Mouse (Mus musculus) neural tube, embryonic 15.5 days (tissue): ENCODE measurements around the gene Hid1. TPM values are rescaled to one million over a fixed set of nuclear protein-coding genes. Genes with fewer than 3 reads are reported as not detected.

Source experiments
- ATAC-seq: fragments of 200-750 bp; cut with Nextera tagmentation; 2 replicates; pipeline ENCODE4 v1.8.0; 2017; ENCODE audit warnings: mild to moderate bottlenecking, moderate TSS enrichment, moderate library complexity; ENCODE audit not compliant: low FRiP score
- H3K27ac ChIP-seq: fragments of 300-500 bp; sonication (generic); replicated peaks from 2 replicates; pipeline ENCODE4 v1.5.1; 2015; ENCODE audit warnings: mild to moderate bottlenecking, inconsistent platforms
- H3K27me3 ChIP-seq: fragments of 300-500 bp; sonication (generic); replicated peaks from 2 replicates; pipeline ENCODE4 v1.6.1; 2015; ENCODE audit warnings: inconsistent platforms
- H3K36me3 ChIP-seq: fragments of 300-500 bp; sonication (generic); 2 replicates; pipeline ENCODE4 v1.6.1; 2015; ENCODE audit warnings: inconsistent platforms
- H3K4me1 ChIP-seq: fragments of 300-500 bp; sonication (generic); 2 replicates; pipeline ENCODE4 v1.6.1; 2015; ENCODE audit warnings: inconsistent platforms
- H3K4me2 ChIP-seq: fragments of 300-500 bp; sonication (generic); 2 replicates; pipeline ENCODE4 v1.6.1; 2015; ENCODE audit warnings: inconsistent platforms, mild to moderate bottlenecking, moderate library complexity
- H3K4me3 ChIP-seq: fragments of 300-500 bp; sonication (generic); replicated peaks from 2 replicates; pipeline ENCODE4 v1.5.1; 2015; ENCODE audit warnings: mild to moderate bottlenecking, inconsistent platforms
- H3K9ac ChIP-seq: fragments of 300-500 bp; sonication (generic); replicated peaks from 2 replicates; pipeline ENCODE4 v1.6.1; 2015; ENCODE audit warnings: mild to moderate bottlenecking, inconsistent platforms
- H3K9me3 ChIP-seq: fragments of 300-500 bp; sonication (generic); replicated peaks from 2 replicates; pipeline ENCODE4 v1.6.1; 2016; ENCODE audit warnings: inconsistent platforms
- WGBS: fragments of 180-500 bp; shearing (Covaris S2); methylation state at CpG from one replicate; pipeline ENCODE4 v1.1.7; 2015; ENCODE audit warnings: mixed read lengths; 5-methylcytosine and 5-hydroxymethylcytosine counted together
- polyA plus RNA-seq: library from polyadenylated mRNA; unstranded; fragments of >200 nt; fragmentation: Nextera tagmentation; extraction: Ambion mirVana; gene quantifications from 2 replicates; pipeline ENCODE4 v1.2.1, GENCODE M21; 2015

Gene Hid1
- polyA plus RNA-seq, 1 experiment from 2014 or later, result 55.6 TPM

GRCm38 (mm10) chr11:115354183-115354582 lies 13.4 kb downstream of the Hid1 start:
- Histone ChIP-seq H3K36me3 (peaks cover 61% of the 10 kb centered on the region), H3K4me1 (peaks cover 8% of the 10 kb centered on the region), H3K9ac (no peak overlapping the region), H3K27ac (no peak overlapping the region), H3K9me3 (no peaks in the 10 kb centered on the region), H3K27me3 (peaks cover 7% of the 10 kb centered on the region; the same call in 1 of the 2 replicates), H3K4me3 (no peak overlapping the region), H3K4me2 (no peak overlapping the region)
- ATAC-seq, result peak; percentile 28; the same call in 1 of the 2 replicates
- 8% methylated on average over 8 of the region's 8 CpGs for WGBS

GRCm38 (mm10) chr11:115353375-115353774 lies 14.2 kb downstream of the Hid1 start:
- Histone ChIP-seq H3K9ac (no peak overlapping the region), H3K27me3 (peaks cover 14% of the 10 kb centered on the region; the same call in 1 of the 2 replicates), H3K4me2 (no peak overlapping the region), H3K4me1 (no peaks in the 10 kb centered on the region), H3K4me3 (no peak overlapping the region), H3K9me3 (no peaks in the 10 kb centered on the region), H3K27ac (no peak overlapping the region), H3K36me3 (peaks cover 65% of the 10 kb centered on the region)
- 97% methylated on average over 5 of the region's 5 CpGs for WGBS
- no peak for ATAC-seq

GRCm38 (mm10) chr11:115349976-115350375 lies 17.6 kb downstream of the Hid1 start:
- WGBS, result 54% methylated on average over 4 of the region's 4 CpGs
- H3K9ac ChIP-seq, result no peak overlapping the region
- H3K36me3 ChIP-seq, result peaks cover 49% of the 10 kb centered on the region
- H3K4me2 ChIP-seq, result no peak overlapping the region
- H3K4me3 ChIP-seq, result no peak overlapping the region
- ATAC-seq, result no peak
- peaks cover 4% of the 10 kb centered on the region; the same call in 1 of the 2 replicates for H3K4me1 ChIP-seq
- H3K27ac ChIP-seq, result no peak overlapping the region
- H3K27me3 ChIP-seq, result peaks cover 13% of the 10 kb centered on the region; the same call in 1 of the 2 replicates
- H3K9me3 ChIP-seq, result no peaks in the 10 kb centered on the region

- H3K27me3 ChIP-seq, result peaks cover 13% of the 10 kb centered on the region; the same call in 1 of the 2 replicates
- H3K4me3 ChIP-seq, result no peak overlapping the region
- no peak overlapping the region for H3K4me2 ChIP-seq
- ATAC-seq, result no peak
- H3K9me3 ChIP-seq, result no peaks in the 10 kb centered on the region
- WGBS, result 60% methylated on average over 17 of the region's 17 CpGs
- peaks cover 4% of the 10 kb centered on the region; the same call in 1 of the 2 replicates for H3K4me1 ChIP-seq
- no peak overlapping the region for H3K27ac ChIP-seq
- peaks cover 49% of the 10 kb centered on the region for H3K36me3 ChIP-seq
- H3K9ac ChIP-seq, result no peak overlapping the region
Observed at GRCm38 (mm10) chr11:115348681-115349248, 18.8 kb downstream of the Hid1 start.

- H3K27ac ChIP-seq, result no peak overlapping the region
- peaks cover 13% of the 10 kb centered on the region; the same call in 1 of the 2 replicates for H3K27me3 ChIP-seq
- H3K4me3 ChIP-seq, result no peak overlapping the region
- no peak overlapping the region for H3K9ac ChIP-seq
- H3K4me2 ChIP-seq, result no peak overlapping the region
- ATAC-seq, result no peak
- 42% methylated on average over 7 of the region's 7 CpGs for WGBS
- H3K36me3 ChIP-seq, result peaks cover 18% of the 10 kb centered on the region
- H3K9me3 ChIP-seq, result no peaks in the 10 kb centered on the region
- peaks cover 4% of the 10 kb centered on the region; the same call in 1 of the 2 replicates for H3K4me1 ChIP-seq
Observed at GRCm38 (mm10) chr11:115345515-115345914, 22.0 kb downstream of the Hid1 start.

GRCm38 (mm10) chr11:115344967-115345366 lies 22.6 kb downstream of the Hid1 start:
- WGBS, result 19% methylated on average over 12 of the region's 12 CpGs
- Histone ChIP-seq H3K4me2 (no peak overlapping the region), H3K27ac (no peak overlapping the region), H3K27me3 (peaks cover 14% of the 10 kb centered on the region; the same call in 1 of the 2 replicates), H3K4me3 (no peak overlapping the region), H3K4me1 (peaks cover 4% of the 10 kb centered on the region; the same call in 1 of the 2 replicates), H3K9ac (no peak overlapping the region; the same call in 1 of the 2 replicates), H3K9me3 (no peaks in the 10 kb centered on the region), H3K36me3 (peaks cover 14% of the 10 kb centered on the region)
- ATAC-seq, result no peak

GRCm38 (mm10) chr11:115341866-115342265 lies 25.7 kb downstream of the Hid1 start:
- 71% methylated on average over 6 of the region's 6 CpGs for WGBS
- H3K36me3 ChIP-seq, result no peaks in the 10 kb centered on the region

GRCm38 (mm10) chr11:115341246-115341645 lies 26.3 kb downstream of the Hid1 start:
- H3K36me3 ChIP-seq, result no peaks in the 10 kb centered on the region
- H3K9ac ChIP-seq, result no peak overlapping the region
- no peaks in the 10 kb centered on the region for H3K9me3 ChIP-seq
- 73% methylated on average over 2 of the region's 2 CpGs for WGBS
- peaks cover 11% of the 10 kb centered on the region for H3K27me3 ChIP-seq
- H3K4me3 ChIP-seq, result no peak overlapping the region
- no peak overlapping the region for H3K27ac ChIP-seq
- no peaks in the 10 kb centered on the region for H3K4me1 ChIP-seq
- H3K4me2 ChIP-seq, result no peak overlapping the region
- ATAC-seq, result no peak

More at GRCm38 (mm10) chr11:115341866-115342265, 25.7 kb downstream of the Hid1 start:
- no peak overlapping the region for H3K4me2 ChIP-seq
- no peak overlapping the region for H3K4me3 ChIP-seq
- no peak overlapping the region for H3K27ac ChIP-seq
- no peak for ATAC-seq
- H3K27me3 ChIP-seq, result peaks cover 6% of the 10 kb centered on the region; the same call in 1 of the 2 replicates
- H3K4me1 ChIP-seq, result peaks cover 1% of the 10 kb centered on the region; the same call in 1 of the 2 replicates
- no peak overlapping the region for H3K9ac ChIP-seq
- H3K9me3 ChIP-seq, result no peaks in the 10 kb centered on the region

GRCm38 (mm10) chr11:115337826-115338225 lies 29.7 kb downstream of the Hid1 start:
- Histone ChIP-seq H3K9ac (no peak overlapping the region), H3K27ac (no peak overlapping the region), H3K27me3 (peaks cover 28% of the 10 kb centered on the region), H3K4me2 (no peak overlapping the region), H3K4me1 (peaks cover 15% of the 10 kb centered on the region), H3K9me3 (no peaks in the 10 kb centered on the region), H3K36me3 (no peaks in the 10 kb centered on the region), H3K4me3 (no peak overlapping the region)
- WGBS, result 72% methylated on average over 1 of the region's 1 CpGs
- ATAC-seq, result no peak

GRCm38 (mm10) chr11:115337350-115337749 lies 30.2 kb downstream of the Hid1 start:
- ATAC-seq, result no peak
- Histone ChIP-seq H3K36me3 (no peaks in the 10 kb centered on the region), H3K4me2 (no peak overlapping the region), H3K9me3 (no peaks in the 10 kb centered on the region), H3K27me3 (peaks cover 28% of the 10 kb centered on the region), H3K9ac (no peak overlapping the region), H3K4me3 (no peak overlapping the region), H3K27ac (no peak overlapping the region), H3K4me1 (peaks cover 15% of the 10 kb centered on the region)
- 69% methylated on average over 3 of the region's 3 CpGs for WGBS

- H3K4me3 ChIP-seq, result no peak overlapping the region
- H3K27me3 ChIP-seq, result peaks cover 32% of the 10 kb centered on the region
- H3K9me3 ChIP-seq, result no peaks in the 10 kb centered on the region
- no peaks in the 10 kb centered on the region for H3K36me3 ChIP-seq
- no peak overlapping the region for H3K4me2 ChIP-seq
- ATAC-seq, result no peak
- 22% methylated on average over 6 of the region's 6 CpGs for WGBS
- H3K4me1 ChIP-seq, result peaks cover 15% of the 10 kb centered on the region
- H3K27ac ChIP-seq, result no peak overlapping the region
- no peak overlapping the region for H3K9ac ChIP-seq
Observed at GRCm38 (mm10) chr11:115336115-115336514, 31.4 kb downstream of the Hid1 start.

GRCm38 (mm10) chr11:115335223-115335622 lies 32.3 kb downstream of the Hid1 start:
- peaks cover 34% of the 10 kb centered on the region for H3K27me3 ChIP-seq
- peak overlapping the region; percentile 34 for H3K4me3 ChIP-seq
- H3K9me3 ChIP-seq, result no peaks in the 10 kb centered on the region
- no peak overlapping the region for H3K9ac ChIP-seq
- H3K4me2 ChIP-seq, result peak overlapping the region; percentile 65
- ATAC-seq, result no peak
- no peak overlapping the region for H3K27ac ChIP-seq
- no peaks in the 10 kb centered on the region for H3K36me3 ChIP-seq
- H3K4me1 ChIP-seq, result peaks cover 15% of the 10 kb centered on the region
- WGBS, result 58% methylated on average over 12 of the region's 12 CpGs
